Mouse (Mus musculus) midbrain, embryonic 15.5 days (tissue): Measurements from ENCODE around the gene Nkapd1. TPM values are rescaled to one million over a fixed set of nuclear protein-coding genes. Genes with fewer than 3 reads are reported as not detected.

Source experiments
- ATAC-seq: fragments of 200-750 bp; cut with Nextera tagmentation; replicated peaks from 2 replicates; pipeline ENCODE4 v1.8.0; 2017; ENCODE audit warnings: moderate TSS enrichment
- H3K27ac ChIP-seq: fragments of 300-500 bp; sonication (generic); 2 replicates; pipeline ENCODE4 v1.5.1; 2015; ENCODE audit warnings: mild to moderate bottlenecking, inconsistent platforms
- H3K27me3 ChIP-seq: fragments of 300-500 bp; sonication (generic); replicated peaks from 2 replicates; pipeline ENCODE4 v1.6.1; 2015; ENCODE audit warnings: inconsistent platforms
- H3K36me3 ChIP-seq: fragments of 300-500 bp; sonication (generic); replicated peaks from 2 replicates; pipeline ENCODE4 v1.6.1; 2015; ENCODE audit warnings: inconsistent platforms
- H3K4me1 ChIP-seq: fragments of 300-500 bp; sonication (generic); 2 replicates; pipeline ENCODE4 v1.6.1; 2015; ENCODE audit warnings: inconsistent platforms
- H3K4me2 ChIP-seq: fragments of 300-500 bp; sonication (generic); 2 replicates; pipeline ENCODE4 v1.6.1; 2015; ENCODE audit warnings: inconsistent platforms, mild to moderate bottlenecking, moderate library complexity
- H3K4me3 ChIP-seq: fragments of 300-500 bp; sonication (generic); 2 replicates; pipeline ENCODE4 v1.5.1; 2015; ENCODE audit warnings: mild to moderate bottlenecking, inconsistent platforms
- H3K9ac ChIP-seq: fragments of 300-500 bp; sonication (generic); 2 replicates; pipeline ENCODE4 v1.6.1; 2015; ENCODE audit warnings: mild to moderate bottlenecking, inconsistent platforms
- H3K9me3 ChIP-seq: fragments of 300-500 bp; sonication (generic); 2 replicates; pipeline ENCODE4 v1.6.1; 2016; ENCODE audit warnings: inconsistent platforms
- WGBS: fragments of 180-500 bp; shearing (Covaris S2); methylation state at CpG from one replicate; pipeline ENCODE4 v1.1.7; 2015; ENCODE audit warnings: mixed read lengths; 5-methylcytosine and 5-hydroxymethylcytosine counted together
- polyA plus RNA-seq: library from polyadenylated mRNA; unstranded; fragments of >200 nt; fragmentation: Nextera tagmentation; extraction: Ambion mirVana; gene quantifications from 2 replicates; pipeline ENCODE4 v1.2.1, GENCODE M21; 2015

The Nkapd1 gene
- polyA plus RNA-seq, 1 experiment from 2014 or later = 20.3 TPM

DNA sequence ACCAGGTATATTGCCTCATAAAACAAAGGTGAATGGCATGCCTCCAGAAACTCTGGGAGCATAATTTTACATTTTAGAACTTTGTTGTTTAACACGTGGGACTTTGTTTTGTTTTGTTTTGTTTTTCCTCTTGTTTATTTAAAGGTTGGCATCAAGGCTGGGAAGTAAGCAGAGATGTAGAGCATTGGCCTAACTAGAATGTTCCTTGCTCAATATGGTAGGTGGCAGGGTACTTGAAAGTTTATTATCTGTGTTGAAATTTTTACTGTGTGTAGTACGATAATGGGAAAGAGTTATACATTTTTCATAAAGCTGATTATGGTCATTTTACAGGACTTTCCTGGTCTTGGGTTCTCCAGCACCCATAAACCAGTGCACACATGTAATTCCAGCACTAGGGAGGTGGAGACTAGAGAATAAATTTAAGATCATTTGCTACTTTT is 55.3 kb downstream of the Nkapd1 start:
- WGBS = 87% methylated on average over 2 of the region's 2 CpGs
- Histone ChIP-seq H3K27me3 (no peaks in the 10 kb centered on the region), H3K27ac (no peak overlapping the region), H3K4me2 (no peak overlapping the region), H3K36me3 (no peaks in the 10 kb centered on the region), H3K4me3 (no peak overlapping the region), H3K4me1 (no peaks in the 10 kb centered on the region), H3K9ac (no peak overlapping the region), H3K9me3 (no peaks in the 10 kb centered on the region)
- ATAC-seq = no peak

GRCm38 (mm10) chr9:50561145-50561917 is 55.9 kb downstream of the Nkapd1 start, which contains the start of gene Tex12:
Gene Tex12, minus strand, starts transcription at chr9:50561325.
- Histone ChIP-seq H3K27me3 (no peaks in the 10 kb centered on the region), H3K9me3 (no peaks in the 10 kb centered on the region), H3K27ac (no peak within 1 kb of the TSS), H3K4me1 (no peaks in the 10 kb centered on the region), H3K9ac (no peak within 1 kb of the TSS), H3K4me3 (no peak within 1 kb of the TSS), H3K4me2 (no peak within 1 kb of the TSS), H3K36me3 (no peaks in the 10 kb centered on the region)
- ATAC-seq = no peak
- WGBS = 90% methylated on average over 38 of the region's 38 CpGs

Other genes with a start within 250 kb of the Nkapd1 start
- 0.63 and 0.88 TPM in 2 replicates for gene Plet1, start 122.9 kb downstream of the Nkapd1 start, polyA plus RNA-seq
- gene Pts, start 88.7 kb downstream of the Nkapd1 start, polyA plus RNA-seq = 106 and 111 TPM in 2 replicates
- 19.3 and 19.6 TPM in 2 replicates for gene Il18, start 62.6 kb downstream of the Nkapd1 start, polyA plus RNA-seq
- 0.31 and 0.45 TPM in 2 replicates for gene Bco2, start 62.3 kb downstream of the Nkapd1 start, polyA plus RNA-seq
- gene Tex12, start 56.1 kb downstream of the Nkapd1 start, polyA plus RNA-seq = 0.18 and 0.26 TPM in 2 replicates
- 232 and 244 TPM in 2 replicates for gene Sdhd, start 13.7 kb downstream of the Nkapd1 start, polyA plus RNA-seq
- gene Timm8b, start 13.6 kb downstream of the Nkapd1 start, polyA plus RNA-seq = 322 and 333 TPM in 2 replicates
- 4.7 and 5.6 TPM in 2 replicates for gene Pih1d2, start 143 bp downstream of the Nkapd1 start, polyA plus RNA-seq
- gene Dlat, start 42.3 kb upstream of the Nkapd1 start, polyA plus RNA-seq = 43.9 and 51.9 TPM in 2 replicates
- 33.0 and 37.9 TPM in 2 replicates for gene Dixdc1, start 122.1 kb upstream of the Nkapd1 start, polyA plus RNA-seq
- gene 2310030G06Rik, start 129.1 kb upstream of the Nkapd1 start, polyA plus RNA-seq = 1.5 and 2.3 TPM in 2 replicates
- 10.7 and 11.8 TPM in 2 replicates for gene Cryab, start 133.9 kb upstream of the Nkapd1 start, polyA plus RNA-seq
- 0.87 and 1.1 TPM in 2 replicates for gene Hspb2, start 134.9 kb upstream of the Nkapd1 start, polyA plus RNA-seq
- gene Fdxacb1, start 150.8 kb upstream of the Nkapd1 start, polyA plus RNA-seq = 12.0 and 12.3 TPM in 2 replicates
- 60.3 and 63.1 TPM in 2 replicates for gene Alg9, start 157.6 kb upstream of the Nkapd1 start, polyA plus RNA-seq
- gene 1110032A03Rik, start 158.1 kb upstream of the Nkapd1 start, polyA plus RNA-seq = 52.3 TPM in 2 replicates
- gene Ppp2r1b, start 227.8 kb upstream of the Nkapd1 start, polyA plus RNA-seq = 41.6 and 42.5 TPM in 2 replicates